Mouse (Mus musculus) lung, embryonic 15.5 days (tissue): ENCODE data around the gene Rtbdn. TPM values are rescaled to one million over a fixed set of nuclear protein-coding genes. Genes with fewer than 3 reads are reported as not detected.
A peak's percentile ranks its signal among the peaks of the same experiment; 100 is the strongest.

ENCODE experiments used
- ATAC-seq: fragments of 200-750 bp; cut with Nextera tagmentation; 2 replicates; pipeline ENCODE4 v1.8.0; 2017; ENCODE audit warnings: moderate number of reproducible peaks, borderline replicate concordance; ENCODE audit not compliant: low FRiP score, low TSS enrichment; ENCODE audit errors: extremely low read depth
- H3K27ac ChIP-seq: fragments of 300-500 bp; sonication (generic); 2 replicates; pipeline ENCODE4 v1.5.1; 2015; ENCODE audit warnings: moderate library complexity, mild to moderate bottlenecking, inconsistent platforms
- H3K27me3 ChIP-seq: fragments of 300-500 bp; sonication (generic); 2 replicates; pipeline ENCODE4 v1.6.1; 2015; ENCODE audit warnings: inconsistent platforms
- H3K36me3 ChIP-seq: fragments of 300-500 bp; sonication (generic); 2 replicates; pipeline ENCODE4 v1.6.1; 2015; ENCODE audit warnings: inconsistent platforms
- H3K4me1 ChIP-seq: fragments of 300-500 bp; sonication (generic); 2 replicates; pipeline ENCODE4 v1.6.1; 2015; ENCODE audit warnings: inconsistent platforms
- H3K4me2 ChIP-seq: fragments of 300-500 bp; sonication (generic); 2 replicates; pipeline ENCODE4 v1.6.1; 2015; ENCODE audit warnings: inconsistent platforms, mild to moderate bottlenecking, moderate library complexity
- H3K4me3 ChIP-seq: fragments of 300-500 bp; sonication (generic); 2 replicates; pipeline ENCODE4 v1.5.1; 2015; ENCODE audit warnings: mild to moderate bottlenecking, inconsistent platforms
- H3K9ac ChIP-seq: fragments of 300-500 bp; sonication (generic); 2 replicates; pipeline ENCODE4 v1.6.1; 2015; ENCODE audit warnings: inconsistent platforms
- H3K9me3 ChIP-seq: fragments of 300-500 bp; sonication (generic); 2 replicates; pipeline ENCODE4 v1.6.1; 2016; ENCODE audit warnings: inconsistent platforms
- WGBS: fragments of 180-500 bp; shearing (Covaris S2); methylation state at CpG from one replicate; pipeline ENCODE4 v1.1.7; 2015; 5-methylcytosine and 5-hydroxymethylcytosine counted together
- polyA plus RNA-seq: library from polyadenylated mRNA; unstranded; fragments of >200 nt; fragmentation: Nextera tagmentation; extraction: Ambion mirVana; gene quantifications from 2 replicates; pipeline ENCODE4 v1.2.1, GENCODE M21; 2015

The Rtbdn gene
- polyA plus RNA-seq, 1 experiment from 2014 or later: 0.12 TPM

DNA sequence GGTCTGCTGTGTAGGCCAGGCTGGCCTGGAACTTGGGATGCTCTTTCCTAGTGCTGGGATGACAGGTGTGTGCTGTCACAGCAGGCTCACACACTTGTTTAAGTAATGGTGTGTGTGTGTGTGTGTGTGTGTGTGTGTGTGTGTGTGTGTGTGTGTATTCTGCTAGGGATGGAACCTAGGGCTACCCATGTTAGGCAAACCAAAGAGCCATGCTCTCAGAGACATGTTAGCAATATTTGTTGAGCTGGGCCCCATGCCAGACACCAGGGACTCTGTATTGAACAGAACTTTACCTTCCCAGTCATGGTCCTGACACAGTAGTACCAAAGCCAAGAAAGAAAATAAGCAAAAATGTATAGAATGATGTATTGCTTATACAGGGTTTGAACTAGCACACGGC, 19.3 kb upstream of the Rtbdn start:
- H3K9ac ChIP-seq: no peak overlapping the region

DNA sequence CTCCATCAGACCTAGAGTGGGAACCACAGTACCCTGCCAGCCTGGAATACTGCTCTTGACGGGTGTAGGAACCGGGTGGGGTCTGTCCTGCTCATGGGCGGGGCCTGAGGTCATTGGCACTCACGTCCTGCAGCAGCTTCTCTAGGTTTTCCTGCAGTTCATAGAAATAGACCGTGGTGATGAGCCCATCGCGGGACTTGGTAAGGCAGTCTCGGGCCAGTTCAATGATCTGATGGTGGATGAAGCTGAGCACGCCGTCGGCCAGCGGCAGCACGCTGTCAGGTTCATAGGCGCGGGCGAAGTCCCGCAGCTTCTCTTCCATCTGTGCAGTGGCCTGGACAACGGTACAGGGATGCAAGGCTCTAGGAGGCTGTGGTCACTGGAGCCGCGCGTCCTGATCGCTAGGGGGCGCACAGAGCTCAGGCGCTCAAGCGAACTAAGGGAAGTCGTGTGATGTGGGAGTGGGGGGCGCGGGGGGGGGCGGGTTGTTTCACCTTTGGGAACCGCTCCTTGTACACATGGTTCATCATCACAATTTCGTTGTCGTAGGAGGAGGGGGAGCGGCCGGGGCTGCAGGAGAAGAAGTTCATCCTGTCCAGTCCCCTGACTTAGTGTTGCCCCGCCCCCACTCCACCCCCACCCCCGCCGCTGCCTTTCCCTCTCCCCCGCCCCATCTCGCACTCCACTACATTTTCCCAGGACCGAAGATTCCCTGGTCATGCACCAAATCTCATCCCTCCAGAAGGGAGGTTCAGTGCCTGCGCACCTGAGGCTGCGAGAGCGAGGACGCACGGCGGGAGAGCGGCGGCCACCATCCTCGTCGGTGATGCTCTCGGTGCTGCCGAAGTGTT, 18.1 kb upstream of the Rtbdn start:
- ATAC-seq: peak; percentile 58; the same call in 1 of the 2 replicates
- Histone ChIP-seq H3K4me2 (peak overlapping the region; percentile 69), H3K9me3 (no peaks in the 10 kb centered on the region), H3K27me3 (peaks cover 44% of the 10 kb centered on the region), H3K4me3 (peak overlapping the region; percentile 32), H3K4me1 (peaks cover 8% of the 10 kb centered on the region; the same call in 1 of the 2 replicates), H3K36me3 (no peaks in the 10 kb centered on the region), H3K27ac (no peak overlapping the region), H3K9ac (no peak overlapping the region)
- WGBS: 2% methylated on average over 48 of the region's 52 CpGs

More for the DNA sequence above, 19.3 kb upstream of the Rtbdn start:
- WGBS: 61% methylated on average over 1 of the region's 1 CpGs
- Histone ChIP-seq H3K4me3 (no peak overlapping the region), H3K4me1 (peaks cover 8% of the 10 kb centered on the region; the same call in 1 of the 2 replicates), H3K9me3 (no peaks in the 10 kb centered on the region), H3K4me2 (no peak overlapping the region), H3K27me3 (peaks cover 45% of the 10 kb centered on the region), H3K27ac (no peak overlapping the region), H3K36me3 (no peaks in the 10 kb centered on the region)
- no peak for ATAC-seq

DNA sequence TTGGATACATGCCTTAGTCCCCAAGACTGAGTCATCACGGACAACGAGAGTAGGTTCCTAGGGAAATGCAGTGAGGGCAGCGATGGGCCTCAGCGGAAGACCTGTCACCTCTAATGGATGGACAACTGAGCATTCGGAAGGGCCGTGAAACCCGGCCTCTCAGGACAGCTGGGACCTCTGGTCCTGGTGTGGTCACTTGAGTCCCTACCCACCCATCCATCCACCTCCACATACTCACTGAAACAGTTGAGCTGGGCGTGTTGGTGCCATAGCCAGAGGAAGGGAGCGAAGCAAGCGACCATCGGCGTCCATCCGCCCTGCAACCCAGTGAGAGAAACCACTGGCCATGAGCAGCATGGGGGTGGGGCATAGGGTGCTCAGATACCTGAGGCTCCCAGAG, 16.2 kb upstream of the Rtbdn start:
- no peak overlapping the region for H3K4me2 ChIP-seq
- peaks cover 11% of the 10 kb centered on the region; the same call in 1 of the 2 replicates for H3K4me1 ChIP-seq
- H3K9me3 ChIP-seq: no peaks in the 10 kb centered on the region
- H3K36me3 ChIP-seq: no peaks in the 10 kb centered on the region
- 82% methylated on average over 13 of the region's 13 CpGs for WGBS
- no peak overlapping the region for H3K27ac ChIP-seq
- no peak for ATAC-seq
- H3K9ac ChIP-seq: no peak overlapping the region
- peaks cover 60% of the 10 kb centered on the region for H3K27me3 ChIP-seq
- no peak overlapping the region for H3K4me3 ChIP-seq

DNA sequence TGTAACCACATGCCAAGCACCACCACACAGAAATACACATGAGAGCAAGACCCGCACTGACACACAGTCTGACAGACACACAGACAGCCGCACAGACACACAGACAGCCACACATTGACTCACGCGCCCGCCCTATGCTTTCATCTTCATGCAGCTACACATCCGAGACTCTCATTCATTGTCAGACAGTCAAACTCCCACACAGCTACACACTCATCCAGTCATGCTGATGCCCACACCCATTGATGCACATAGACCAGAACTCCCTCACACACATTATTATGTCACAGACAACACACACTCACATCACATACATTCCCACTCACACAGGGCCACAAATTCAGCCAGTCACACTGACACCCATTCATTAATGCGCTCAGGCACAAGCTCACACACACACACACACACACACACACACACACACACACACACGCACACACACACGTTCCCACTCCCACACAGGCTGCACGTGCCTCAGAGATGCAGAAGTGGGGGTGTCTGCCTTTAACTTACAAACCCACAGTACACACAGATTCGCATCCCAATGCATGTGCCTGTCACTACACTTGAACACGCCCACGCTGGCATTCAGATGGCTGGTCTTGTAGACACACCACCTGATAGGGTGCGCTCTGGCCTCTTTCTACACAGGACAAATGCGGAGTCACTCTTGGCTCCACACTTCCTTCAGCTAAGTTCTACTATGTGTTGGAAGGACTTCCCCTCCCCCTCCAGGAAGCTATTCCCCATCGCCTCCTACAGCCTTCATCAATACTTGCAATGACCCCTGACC, 12.8 kb upstream of the Rtbdn start:
- Histone ChIP-seq H3K4me2 (no peak overlapping the region), H3K4me1 (peaks cover 16% of the 10 kb centered on the region), H3K27me3 (peaks cover 89% of the 10 kb centered on the region), H3K4me3 (no peak overlapping the region), H3K9ac (no peak overlapping the region), H3K36me3 (no peaks in the 10 kb centered on the region), H3K27ac (no peak overlapping the region), H3K9me3 (no peaks in the 10 kb centered on the region)
- ATAC-seq: no peak
- WGBS: 76% methylated on average over 16 of the region's 16 CpGs

DNA sequence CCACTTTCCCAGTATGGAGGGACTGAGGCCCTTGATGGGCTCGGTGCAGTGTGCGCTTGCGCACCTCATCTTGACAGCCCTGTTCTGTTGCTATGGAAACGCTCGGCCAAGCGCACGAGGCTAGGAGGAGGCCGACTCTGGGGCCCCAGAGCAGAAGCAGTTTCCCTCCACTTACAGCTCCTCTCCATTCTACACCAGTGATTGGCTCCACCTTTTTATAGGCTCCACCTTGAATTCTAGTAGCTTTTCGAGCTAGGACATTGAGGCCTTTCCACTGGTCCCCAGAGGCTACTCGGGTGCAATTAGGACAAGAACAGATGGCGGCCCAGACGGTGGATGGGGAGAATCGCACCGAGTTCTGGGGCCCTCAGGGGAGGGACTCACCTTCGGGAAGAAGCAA, 11.9 kb upstream of the Rtbdn start:
- Histone ChIP-seq H3K4me2 (no peak overlapping the region), H3K36me3 (no peaks in the 10 kb centered on the region), H3K4me1 (peaks cover 12% of the 10 kb centered on the region), H3K27me3 (peaks cover 86% of the 10 kb centered on the region), H3K27ac (no peak overlapping the region), H3K9ac (no peak overlapping the region), H3K9me3 (no peaks in the 10 kb centered on the region), H3K4me3 (no peak overlapping the region)
- WGBS: under 1% methylated on average over 15 of the region's 15 CpGs
- ATAC-seq: no peak

DNA sequence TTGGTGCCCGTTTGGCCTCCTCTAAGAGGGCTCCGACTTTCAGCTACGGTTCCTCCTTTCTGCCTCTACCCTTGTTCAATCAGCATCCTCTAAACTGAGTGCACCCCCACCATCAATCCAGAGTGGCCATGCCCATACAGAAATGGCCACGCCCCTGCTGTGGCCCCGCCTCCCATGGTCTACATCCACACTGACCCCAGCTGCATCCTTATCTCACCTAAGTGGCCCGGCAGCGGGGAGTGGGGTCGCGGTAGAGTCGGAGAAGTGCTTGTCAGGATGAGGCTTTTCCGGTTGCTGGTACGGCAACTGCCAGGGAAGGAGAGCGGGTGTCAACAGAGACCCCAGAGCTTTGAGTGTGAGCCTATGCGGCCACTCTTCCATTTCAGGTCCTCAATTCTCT, 11.3 kb upstream of the Rtbdn start:
- peak; percentile 48; the same call in 1 of the 2 replicates for ATAC-seq

DNA sequence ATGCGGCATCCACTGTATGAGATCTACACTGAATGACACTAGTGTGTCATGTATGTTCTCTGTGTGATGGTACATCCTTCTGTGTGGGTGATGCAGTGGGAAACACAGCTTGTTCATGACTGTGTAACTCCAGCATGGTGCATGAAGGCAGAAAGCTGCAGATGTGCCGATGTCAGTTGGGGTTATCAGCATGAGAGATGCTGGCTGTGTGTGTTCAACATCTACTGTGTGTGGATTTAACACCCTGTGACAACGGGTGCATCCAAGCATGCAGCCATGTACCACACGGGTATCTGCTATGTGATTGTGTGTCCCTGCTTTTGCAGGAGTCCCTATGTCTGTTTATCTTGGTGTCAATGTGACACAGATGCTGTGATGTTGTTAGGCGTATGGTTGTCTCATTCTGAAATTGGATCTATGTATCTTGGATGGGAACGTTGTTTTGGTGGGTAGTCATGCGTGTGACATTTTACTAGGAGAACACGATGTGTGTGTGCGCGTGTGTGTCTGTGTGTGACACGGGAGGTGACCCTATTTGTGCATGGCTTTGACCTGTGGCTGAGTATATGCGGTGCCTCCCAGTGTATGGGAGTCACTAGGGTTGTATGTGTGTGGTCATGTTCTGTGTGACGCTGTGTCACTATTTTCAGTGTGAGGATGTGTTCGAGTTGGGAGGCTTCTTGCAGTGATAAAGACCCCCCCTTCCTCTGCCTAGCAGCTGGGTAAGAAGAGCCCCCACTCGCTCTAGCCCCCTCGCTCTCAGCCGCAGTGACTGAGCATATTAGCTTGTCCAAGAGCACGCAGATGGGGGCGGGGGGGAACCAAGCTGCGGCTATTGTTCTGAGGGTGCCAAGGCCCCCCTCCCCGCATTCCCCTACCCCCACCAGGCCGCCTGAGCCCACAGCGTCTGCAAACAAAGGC, 10.5 kb upstream of the Rtbdn start:
- 22% methylated on average over 23 of the region's 23 CpGs for WGBS

More for the DNA sequence above, 11.3 kb upstream of the Rtbdn start:
- Histone ChIP-seq H3K36me3 (no peaks in the 10 kb centered on the region), H3K4me1 (peaks cover 12% of the 10 kb centered on the region), H3K27me3 (peaks cover 80% of the 10 kb centered on the region), H3K9ac (no peak overlapping the region), H3K4me2 (no peak overlapping the region), H3K9me3 (no peaks in the 10 kb centered on the region), H3K27ac (no peak overlapping the region), H3K4me3 (no peak overlapping the region)
- WGBS: 4% methylated on average over 14 of the region's 14 CpGs

DNA sequence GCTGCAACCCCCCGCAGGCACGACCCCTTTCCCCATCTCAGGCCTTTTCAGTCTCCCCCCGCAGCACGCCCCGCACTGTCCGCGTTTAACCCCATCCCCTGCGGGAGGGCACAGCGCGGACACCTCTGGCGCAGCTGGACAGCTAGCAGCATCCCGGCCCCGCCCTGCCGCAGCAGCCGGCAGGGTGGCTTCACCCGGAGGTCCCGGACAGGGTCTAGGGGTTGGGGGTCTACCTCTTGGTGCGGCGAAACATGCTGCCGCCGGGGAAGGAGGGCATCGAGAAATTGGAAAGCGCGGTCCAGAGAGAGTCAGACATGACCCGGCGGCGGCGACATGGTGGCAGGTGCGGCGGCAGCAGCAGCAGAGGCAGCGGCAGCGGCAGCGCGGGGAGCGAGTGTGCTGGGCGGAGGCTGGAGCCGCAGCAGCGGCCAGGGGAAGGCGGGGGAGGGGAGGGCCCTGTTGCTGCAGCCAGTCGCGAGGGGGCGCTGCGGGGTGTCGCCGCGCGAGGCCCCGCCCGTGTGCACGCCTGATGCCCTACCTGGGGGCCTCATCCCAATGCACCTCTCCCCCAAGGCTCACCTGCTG, 9.7 kb upstream of the Rtbdn start, which contains the start of gene Mast1:
Gene Mast1 (minus strand): TSS at position 398 of the 585 bp plus-strand sequence.
- peak within 1 kb of the TSS; percentile 64 for H3K4me2 ChIP-seq
- under 1% methylated on average over 47 of the region's 50 CpGs for WGBS
- H3K27me3 ChIP-seq: peaks cover 75% of the 10 kb centered on the region
- no peak within 1 kb of the TSS for H3K27ac ChIP-seq
- peak within 1 kb of the TSS; percentile 32 for H3K4me3 ChIP-seq
- no peak within 1 kb of the TSS for H3K9ac ChIP-seq
- H3K4me1 ChIP-seq: peaks cover 12% of the 10 kb centered on the region
- ATAC-seq: no peak; the same call in 1 of the 2 replicates
- H3K36me3 ChIP-seq: no peaks in the 10 kb centered on the region
- no peaks in the 10 kb centered on the region for H3K9me3 ChIP-seq

More for the DNA sequence above, 10.5 kb upstream of the Rtbdn start:
- Histone ChIP-seq H3K4me1 (peaks cover 12% of the 10 kb centered on the region), H3K36me3 (no peaks in the 10 kb centered on the region), H3K27ac (no peak overlapping the region), H3K4me2 (peak overlapping the region; percentile 64), H3K4me3 (peak overlapping the region; percentile 32), H3K9me3 (no peaks in the 10 kb centered on the region), H3K9ac (no peak overlapping the region), H3K27me3 (peaks cover 76% of the 10 kb centered on the region)
- ATAC-seq: no peak

DNA sequence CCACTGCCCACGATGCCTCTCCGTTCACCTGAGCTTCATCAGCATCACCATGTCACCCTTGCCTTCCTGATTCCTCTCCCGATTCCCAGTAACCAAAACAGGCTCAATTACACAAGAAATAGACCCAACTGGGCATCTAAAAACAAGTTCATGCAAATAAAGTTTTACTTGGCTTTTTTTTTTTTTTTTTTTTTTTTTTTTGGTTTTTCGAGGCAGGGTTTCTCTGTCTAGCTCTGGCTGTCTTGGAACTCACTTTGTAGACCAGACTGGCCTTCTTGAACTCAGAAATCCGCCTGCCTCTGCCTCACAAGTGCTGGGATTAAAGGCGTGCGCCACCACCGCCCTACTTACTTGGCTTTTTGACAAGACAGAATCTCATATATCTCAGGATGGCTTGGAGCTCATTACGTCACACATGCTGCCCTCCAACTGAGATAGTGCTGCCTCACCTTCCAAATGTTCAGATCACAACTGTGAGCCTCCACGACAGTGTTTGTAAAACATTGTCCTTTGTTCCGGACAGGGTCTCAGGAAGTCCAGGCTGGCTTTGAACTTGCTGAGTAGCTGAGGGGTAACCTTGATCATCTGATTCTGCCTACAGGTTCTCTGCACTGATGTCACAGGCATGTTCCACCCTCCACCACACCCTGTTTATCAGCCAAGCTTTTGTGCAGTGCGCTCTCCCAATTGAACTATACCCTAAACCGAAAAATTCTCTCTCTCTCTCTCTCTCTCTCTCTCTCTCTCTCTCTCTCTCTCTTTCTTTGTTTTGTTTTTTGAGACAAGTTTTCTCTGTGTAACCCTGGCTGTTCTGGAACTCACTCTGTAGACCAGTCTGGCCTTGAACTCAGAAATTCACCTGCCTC, 8.9 kb upstream of the Rtbdn start:
- H3K4me1 ChIP-seq: peaks cover 12% of the 10 kb centered on the region
- H3K4me2 ChIP-seq: peak overlapping the region; percentile 64
- no peaks in the 10 kb centered on the region for H3K36me3 ChIP-seq
- no peak overlapping the region for H3K4me3 ChIP-seq
- 56% methylated on average over 13 of the region's 13 CpGs for WGBS
- H3K27me3 ChIP-seq: peaks cover 74% of the 10 kb centered on the region
- ATAC-seq: no peak
- H3K9ac ChIP-seq: no peak overlapping the region
- no peaks in the 10 kb centered on the region for H3K9me3 ChIP-seq
- H3K27ac ChIP-seq: no peak overlapping the region

DNA sequence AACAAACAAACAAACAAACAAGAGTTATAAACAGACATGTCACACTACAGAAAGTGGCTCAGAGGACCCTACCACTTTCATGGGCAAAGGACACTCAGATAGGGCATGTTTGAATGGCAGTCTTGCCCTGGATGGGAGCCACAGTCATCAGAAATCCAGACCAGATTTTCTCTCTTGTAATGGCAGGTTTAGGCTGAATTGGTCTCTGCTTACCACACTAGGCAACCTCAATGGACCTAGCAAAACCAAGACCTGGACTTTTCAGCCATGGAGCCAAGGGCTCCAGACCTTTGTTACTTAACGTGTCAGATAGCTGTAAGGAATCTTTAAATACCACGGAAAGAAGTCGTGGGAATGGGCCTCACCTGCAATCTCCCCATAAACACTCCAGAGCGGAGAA, 3.1 kb upstream of the Rtbdn start:
- 20% methylated on average over 4 of the region's 4 CpGs for WGBS
- Histone ChIP-seq H3K27ac (no peak overlapping the region), H3K27me3 (peaks cover 76% of the 10 kb centered on the region), H3K4me1 (peaks cover 22% of the 10 kb centered on the region), H3K4me2 (no peak overlapping the region), H3K9me3 (no peaks in the 10 kb centered on the region), H3K4me3 (no peak overlapping the region), H3K36me3 (no peaks in the 10 kb centered on the region), H3K9ac (no peak overlapping the region)
- ATAC-seq: no peak
